Mouse (Mus musculus): ENCODE measurements around the gene Elane.

DNA sequence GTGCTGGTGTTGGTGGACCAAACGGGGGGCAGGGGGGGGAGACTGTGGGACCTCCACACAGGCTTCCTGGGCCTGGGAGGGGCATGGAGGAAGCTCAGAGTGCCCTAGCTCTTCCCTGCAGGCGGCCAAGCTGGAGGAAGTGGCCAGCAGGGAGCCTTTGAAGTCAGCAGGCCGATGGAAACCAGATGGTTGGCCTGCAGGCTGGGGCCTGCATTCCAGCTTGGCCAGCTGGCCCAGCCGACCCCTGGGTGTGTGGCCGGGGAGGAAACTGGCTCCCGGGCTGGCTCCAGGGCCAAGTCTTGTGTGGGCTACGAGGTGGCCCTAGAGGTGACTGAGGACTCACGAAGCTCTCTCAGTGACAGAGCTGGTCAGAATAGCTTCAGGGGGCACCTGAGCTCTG, 46.7 kb downstream of the Elane start:
- TF ChIP-seq CTCF (IDR thresholded peaks at IDR 0.05; ENCODE audit: extremely low read depth, insufficient read depth, insufficient read length, insufficient replicate concordance) (no peak), POLR2A (IDR thresholded peaks at IDR 0.05; ENCODE audit: low read depth, low read length) (no peak)
